Mouse (Mus musculus) lung, postnatal 0 days (tissue): ENCODE results near the gene Slc22a13.

ENCODE experiments used
- CTCF ChIP-seq: IDR thresholded peaks from 2 replicates; pipeline ENCODE4 v1.5.1; 2016; ENCODE audit warnings: antibody characterized with exemption, mild to moderate bottlenecking
- EP300 ChIP-seq: IDR thresholded peaks from 2 replicates; pipeline ENCODE4 v1.6.1; 2016; ENCODE audit warnings: antibody characterized with exemption, mild to moderate bottlenecking, control low read depth

- TF ChIP-seq CTCF = peak; percentile 38; the same call in 1 of the 2 replicates
- TF ChIP-seq EP300 = no peak
These were observed 37.9 kb upstream of the Slc22a13 start for GRCm38 (mm10) chr9:119246826-119247225.
